Mouse (Mus musculus) E14TG2a.4 (cell line): ENCODE data around the gene Gm5460.

ENCODE experiments used
- CTCF ChIP-seq: conservative IDR thresholded peaks from 2 replicates; pipeline ENCODE4 v1.5.1; 2014; ENCODE audit warnings: low read length
- POU5F1 ChIP-seq: IDR thresholded peaks from 2 replicates; pipeline ENCODE4 v1.6.1; 2014; ENCODE audit warnings: low read length, borderline replicate concordance

DNA sequence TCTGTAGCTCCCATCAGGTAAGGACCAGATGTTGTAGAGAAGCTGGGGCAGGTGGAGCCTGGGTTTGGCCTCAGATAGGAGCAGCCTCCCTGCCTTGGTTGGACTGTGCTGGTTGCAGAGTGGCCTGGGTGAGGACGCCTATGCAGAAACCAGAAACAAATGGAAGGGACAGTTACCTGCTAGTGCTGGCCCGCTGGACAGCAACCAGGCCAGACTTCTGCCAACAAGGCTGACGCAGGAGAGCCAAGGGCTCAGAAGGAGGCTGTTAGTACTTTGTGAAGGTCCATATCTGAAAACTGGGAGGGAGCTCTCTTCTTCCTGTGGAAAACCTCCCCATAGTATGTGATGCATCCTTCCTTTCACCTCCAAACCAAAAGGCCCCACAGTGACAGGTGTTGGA is 26.8 kb downstream of the Gm5460 start:
- no peak for TF ChIP-seq CTCF
- no peak for TF ChIP-seq POU5F1
